ENCODE assay signal across 13 mouse cellular contexts in genomic region chr5:111017319-111017718, GRCm38 (mm10).
"Had no signal": no experiment of that assay in that cellular context is flagged by ENCODE, and none has a peak within 500 bp of the region (broad histone marks: within the 10 kb centered on the region; RNA-seq: fewer than 3 reads in every experiment).

No protein-coding gene starts in this region.

- H3K9me3 ChIP-seq: hindbrain, embryonic 15.5 days; kidney, embryonic 15.5 days; limb, embryonic 10.5 days; liver, embryonic 15.5 days had no signal

- H3K4me3 ChIP-seq: hindbrain, embryonic 15.5 days; kidney, embryonic 15.5 days; left cerebral cortex, adult 2 months; limb, embryonic 10.5 days; liver, embryonic 15.5 days; megakaryocyte, embryonic 14.5 days had no signal

- H3K4me2 ChIP-seq: hindbrain, embryonic 15.5 days; kidney, embryonic 15.5 days; liver, embryonic 11.5 days; liver, embryonic 15.5 days; midbrain, embryonic 11.5 days had no signal

- H3K36me3 ChIP-seq: hindbrain, embryonic 15.5 days; liver, embryonic 15.5 days had no signal

- H3K27ac ChIP-seq: hindbrain, embryonic 15.5 days; kidney, embryonic 15.5 days; left cerebral cortex, adult 2 months; limb, embryonic 10.5 days; liver, embryonic 15.5 days; macrophage had no signal

- H3K9ac ChIP-seq: hindbrain, embryonic 15.5 days; kidney, embryonic 15.5 days; liver, embryonic 15.5 days had no signal

- DNase-seq: kidney, adult 18-20 months; kidney, postnatal 25 days; right cerebral cortex, postnatal 14 days; thymus, postnatal 4 days had no signal

- H3K27me3 ChIP-seq: hindbrain, embryonic 15.5 days; kidney, embryonic 15.5 days; liver, embryonic 15.5 days had no signal

- H3K4me1 ChIP-seq: liver, embryonic 15.5 days had no signal
